Mouse (Mus musculus): ENCODE measurements around the gene Setd4. TPM values are rescaled to one million over a fixed set of nuclear protein-coding genes. Genes with fewer than 3 reads are reported as not detected.

The Setd4 gene
- polyA plus RNA-seq, 1 experiment: 6.1 TPM

DNA sequence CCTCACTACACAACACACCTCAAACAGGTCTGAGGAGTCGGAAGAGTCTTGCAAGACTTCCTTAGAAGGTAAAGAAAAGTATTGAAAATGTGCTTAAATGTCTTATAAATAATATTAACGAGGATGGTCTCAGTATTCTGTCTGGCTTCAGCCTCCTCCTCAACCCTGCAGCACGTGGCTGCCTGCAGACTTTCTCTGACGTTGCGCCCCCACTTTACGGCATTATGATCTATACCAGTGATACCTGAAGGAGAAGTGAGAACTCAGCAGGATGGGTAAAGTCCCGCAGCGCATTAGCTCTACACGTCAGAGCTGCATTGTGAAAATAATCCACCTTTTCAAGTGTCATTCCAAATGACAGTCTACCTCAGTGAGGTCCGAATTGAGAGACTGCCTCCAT, 9.4 kb downstream of the Setd4 start:
- H3K4me3 ChIP-seq (ENCODE audit: insufficient read depth, low read length): no peak overlapping the region
- TF ChIP-seq CTCF (IDR thresholded peaks at IDR 0.05; ENCODE audit: borderline replicate concordance, insufficient read depth, low read length): no peak
- no peak for TF ChIP-seq POLR2A (IDR thresholded peaks at IDR 0.05; ENCODE audit: low read depth, low read length)
- H3K4me1 ChIP-seq (ENCODE audit: control insufficient read depth, insufficient read depth, low read length): no peaks in the 10 kb centered on the region
- no peak overlapping the region for H3K27ac ChIP-seq (ENCODE audit: insufficient read depth, low read length)

GRCm38 (mm10) chr16:93593406-93593805, 10.5 kb downstream of the Setd4 start:
- Histone ChIP-seq H3K27ac (ENCODE audit: insufficient read depth, low read length) (no peak overlapping the region), H3K4me1 (ENCODE audit: control insufficient read depth, insufficient read depth, low read length) (no peaks in the 10 kb centered on the region), H3K4me3 (ENCODE audit: insufficient read depth, low read length) (no peak overlapping the region)
- TF ChIP-seq CTCF (IDR thresholded peaks at IDR 0.05; ENCODE audit: borderline replicate concordance, insufficient read depth, low read length) (no peak), POLR2A (IDR thresholded peaks at IDR 0.05; ENCODE audit: low read depth, low read length) (no peak)

DNA sequence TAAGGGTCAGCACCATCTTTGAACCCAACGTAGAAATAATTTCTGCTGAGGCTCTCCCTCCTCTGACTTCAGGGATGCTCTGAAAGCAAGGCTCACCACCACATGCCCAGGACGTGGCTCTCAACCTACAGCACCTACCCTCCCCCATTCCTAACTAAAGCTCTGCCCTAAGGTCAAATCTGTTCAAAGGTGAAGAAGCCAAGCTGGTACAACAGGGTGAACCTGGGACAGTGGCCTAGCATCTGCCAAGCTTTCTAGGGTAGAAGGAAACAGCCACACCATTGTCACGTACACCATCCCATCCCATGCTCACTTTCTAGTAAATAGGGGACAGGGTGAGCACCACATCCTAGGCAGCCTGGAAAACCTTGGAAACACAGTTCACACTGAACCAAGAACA, 11.2 kb downstream of the Setd4 start:
- no peak overlapping the region for H3K4me3 ChIP-seq (ENCODE audit: insufficient read depth, low read length)
- no peak for TF ChIP-seq CTCF (IDR thresholded peaks at IDR 0.05; ENCODE audit: borderline replicate concordance, insufficient read depth, low read length)
- no peak for TF ChIP-seq POLR2A (IDR thresholded peaks at IDR 0.05; ENCODE audit: low read depth, low read length)
- H3K27ac ChIP-seq (ENCODE audit: insufficient read depth, low read length): no peak overlapping the region
- H3K4me1 ChIP-seq (ENCODE audit: control insufficient read depth, insufficient read depth, low read length): no peaks in the 10 kb centered on the region

DNA sequence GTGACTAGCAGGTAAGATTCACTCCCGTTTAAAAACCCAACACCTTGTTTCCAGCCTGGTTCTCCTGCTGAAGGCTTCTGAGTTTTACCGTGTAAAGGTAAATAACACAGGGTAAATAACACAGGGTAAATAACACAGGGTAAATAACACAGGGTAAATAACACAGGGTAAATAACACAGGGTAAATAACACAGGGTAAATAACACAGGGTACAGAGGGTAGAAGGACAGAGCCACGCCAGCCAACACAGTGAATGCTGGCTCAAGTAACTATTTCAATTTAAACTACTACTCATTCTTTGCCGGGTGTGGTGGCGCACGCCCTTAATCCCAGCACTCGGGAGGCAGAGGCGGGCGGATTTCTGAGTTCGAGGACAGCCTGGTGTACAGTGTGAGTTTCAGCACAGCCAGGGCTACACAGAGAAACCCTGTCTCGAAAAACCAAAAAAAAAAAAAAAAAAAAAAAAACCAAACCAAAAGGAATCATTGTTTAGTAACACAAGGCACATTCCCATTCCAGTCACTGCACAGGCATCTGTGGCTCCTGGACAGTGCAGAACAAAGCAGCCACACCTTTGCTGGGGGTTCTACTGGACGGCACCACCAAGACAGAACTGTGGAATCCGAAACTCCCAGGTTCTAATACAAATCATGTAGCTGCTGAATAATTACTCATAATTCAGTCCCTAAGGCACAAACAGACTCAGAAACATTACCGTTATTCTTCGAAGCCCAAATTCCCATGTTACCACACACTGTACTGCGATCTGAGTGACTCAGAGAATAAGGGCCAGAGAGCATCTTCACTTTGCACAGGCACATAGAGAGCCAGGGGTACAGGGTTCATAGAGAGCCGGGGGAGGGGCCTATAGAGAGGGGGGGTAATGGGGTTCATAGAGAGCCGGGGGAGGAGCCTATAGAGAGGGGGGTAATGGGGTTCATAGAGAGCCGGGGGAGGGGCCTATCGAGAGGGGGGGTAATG, 12.1 kb downstream of the Setd4 start:
- Histone ChIP-seq H3K27ac (ENCODE audit: insufficient read depth, low read length) (no peak overlapping the region), H3K4me1 (ENCODE audit: control insufficient read depth, insufficient read depth, low read length) (no peaks in the 10 kb centered on the region), H3K4me3 (ENCODE audit: insufficient read depth, low read length) (no peak overlapping the region)
- TF ChIP-seq POLR2A (IDR thresholded peaks at IDR 0.05; ENCODE audit: low read depth, low read length) (no peak), CTCF (IDR thresholded peaks at IDR 0.05; ENCODE audit: borderline replicate concordance, insufficient read depth, low read length) (no peak)

- Histone ChIP-seq H3K4me3 (ENCODE audit: insufficient read depth, low read length) (no peak overlapping the region), H3K27ac (ENCODE audit: insufficient read depth, low read length) (no peak overlapping the region), H3K4me1 (ENCODE audit: control insufficient read depth, insufficient read depth, low read length) (no peaks in the 10 kb centered on the region)
- no peak for TF ChIP-seq POLR2A (IDR thresholded peaks at IDR 0.05; ENCODE audit: low read depth, low read length)
- no peak for TF ChIP-seq CTCF (IDR thresholded peaks at IDR 0.05; ENCODE audit: borderline replicate concordance, insufficient read depth, low read length)
Measured at GRCm38 (mm10) chr16:93590915-93591314, 12.9 kb downstream of the Setd4 start.

GRCm38 (mm10) chr16:93588281-93588680, 15.6 kb downstream of the Setd4 start:
- TF ChIP-seq POLR2A (IDR thresholded peaks at IDR 0.05; ENCODE audit: low read depth, low read length) (no peak), CTCF (IDR thresholded peaks at IDR 0.05; ENCODE audit: borderline replicate concordance, insufficient read depth, low read length) (no peak)
- no peaks in the 10 kb centered on the region for H3K4me1 ChIP-seq (ENCODE audit: control insufficient read depth, insufficient read depth, low read length)
- H3K4me3 ChIP-seq (ENCODE audit: insufficient read depth, low read length): no peak overlapping the region
- no peak overlapping the region for H3K27ac ChIP-seq (ENCODE audit: insufficient read depth, low read length)

GRCm38 (mm10) chr16:93586382-93586781, 17.5 kb downstream of the Setd4 start:
- Histone ChIP-seq H3K27ac (ENCODE audit: insufficient read depth, low read length) (no peak overlapping the region), H3K4me1 (ENCODE audit: control insufficient read depth, insufficient read depth, low read length) (no peaks in the 10 kb centered on the region), H3K4me3 (ENCODE audit: insufficient read depth, low read length) (no peak overlapping the region)
- TF ChIP-seq CTCF (IDR thresholded peaks at IDR 0.05; ENCODE audit: borderline replicate concordance, insufficient read depth, low read length) (no peak), POLR2A (IDR thresholded peaks at IDR 0.05; ENCODE audit: low read depth, low read length) (no peak)

GRCm38 (mm10) chr16:93585703-93586205, 18.1 kb downstream of the Setd4 start:
- no peak overlapping the region for H3K4me3 ChIP-seq (ENCODE audit: insufficient read depth, low read length)
- no peak overlapping the region for H3K27ac ChIP-seq (ENCODE audit: insufficient read depth, low read length)
- no peaks in the 10 kb centered on the region for H3K4me1 ChIP-seq (ENCODE audit: control insufficient read depth, insufficient read depth, low read length)
- TF ChIP-seq CTCF (IDR thresholded peaks at IDR 0.05; ENCODE audit: borderline replicate concordance, insufficient read depth, low read length) (no peak), POLR2A (IDR thresholded peaks at IDR 0.05; ENCODE audit: low read depth, low read length) (no peak)

DNA sequence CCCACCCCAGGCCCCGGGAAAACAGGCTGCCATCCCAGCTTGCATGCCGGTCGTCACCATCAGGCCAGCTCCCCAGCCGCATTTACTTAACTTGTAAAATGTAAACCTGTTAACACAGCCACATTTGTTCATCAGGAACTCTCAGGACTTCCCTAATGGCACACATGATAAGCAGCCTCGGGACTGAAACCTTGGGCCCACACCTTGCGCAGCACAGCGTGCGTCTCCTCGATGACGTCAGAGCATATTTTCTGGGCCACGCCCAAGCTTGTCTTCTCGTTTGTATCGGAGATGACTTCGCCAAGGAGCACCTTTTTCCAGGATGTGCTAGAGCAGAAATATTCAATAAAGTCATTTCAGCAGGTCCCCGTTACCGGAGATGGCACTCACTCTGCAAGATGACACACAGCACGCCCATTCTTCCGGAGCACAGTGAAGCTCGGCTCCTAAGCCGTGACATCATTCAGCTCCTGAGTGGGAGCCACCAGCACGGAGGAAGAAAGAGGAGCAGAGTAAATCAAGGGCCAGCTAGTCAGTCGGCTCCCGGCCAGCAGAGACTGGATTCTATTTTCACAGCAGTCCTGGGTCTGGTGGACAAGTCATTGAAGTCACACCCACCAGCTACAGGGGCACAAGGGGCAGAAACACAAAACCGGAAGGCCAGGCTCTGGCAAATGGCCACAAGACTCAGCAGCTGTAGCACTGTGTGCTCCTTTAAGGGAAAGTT, 18.7 kb downstream of the Setd4 start:
- Histone ChIP-seq H3K27ac (ENCODE audit: insufficient read depth, low read length) (no peak overlapping the region), H3K4me1 (ENCODE audit: control insufficient read depth, insufficient read depth, low read length) (no peaks in the 10 kb centered on the region), H3K4me3 (ENCODE audit: insufficient read depth, low read length) (no peak overlapping the region)
- TF ChIP-seq POLR2A (IDR thresholded peaks at IDR 0.05; ENCODE audit: low read depth, low read length): no peak
- no peak for TF ChIP-seq CTCF (IDR thresholded peaks at IDR 0.05; ENCODE audit: borderline replicate concordance, insufficient read depth, low read length)
